Mouse (Mus musculus) thymus, adult 18-20 months (tissue): ENCODE measurements around the gene Rabep2.
"Not testable (repeated sequence)": the region's sequence is repeated elsewhere in the genome, so short reads cannot be mapped to it uniquely, and the experiment has no call there.

Source experiments
- DNase-seq, 2 experiments: peaks; one replicate each; pipeline ENCODE4 v3.0.0; 2022; ENCODE audit warnings: mixed read lengths in 2 of 2

The Rabep2 gene

GRCm38 (mm10) chr7:126428631-126429502, at the start of gene Rabep2:
Rabep2 (plus strand) TSS chr7:126428759.
- peak; percentile 81 to 87 for DNase-seq

- DNase-seq = no peak
Observed at GRCm38 (mm10) chr7:126383565-126383964, 45.0 kb upstream of the Rabep2 start.

GRCm38 (mm10) chr7:126388185-126388584, 40.4 kb upstream of the Rabep2 start:
- DNase-seq = no peak

GRCm38 (mm10) chr7:126392086-126392884, 36.3 kb upstream of the Rabep2 start:
- not testable (repeated sequence) for DNase-seq

GRCm38 (mm10) chr7:126396298-126397119, 32.0 kb upstream of the Rabep2 start, which contains the start of gene Nfatc2ip:
Nfatc2ip (minus strand) TSS chr7:126396737.
- peak; percentile 86 to 93 for DNase-seq

GRCm38 (mm10) chr7:126397221-126397620, 31.3 kb upstream of the Rabep2 start:
- DNase-seq = no peak

- DNase-seq = no peak
Observed at GRCm38 (mm10) chr7:126397822-126398221, 30.7 kb upstream of the Rabep2 start.

GRCm38 (mm10) chr7:126399548-126399947, 29.0 kb upstream of the Rabep2 start:
- peak; percentile 68 to 77 for DNase-seq

- not testable (repeated sequence) for DNase-seq
Observed at GRCm38 (mm10) chr7:126402518-126402917, 26.0 kb upstream of the Rabep2 start.

GRCm38 (mm10) chr7:126408686-126409085, 19.9 kb upstream of the Rabep2 start:
- no peak for DNase-seq

GRCm38 (mm10) chr7:126411061-126411460, 17.5 kb upstream of the Rabep2 start:
- no peak for DNase-seq

- DNase-seq = no peak
Observed at GRCm38 (mm10) chr7:126414725-126415124, 13.8 kb upstream of the Rabep2 start, which contains the start of gene Cd19. Cd19 (minus strand) TSS chr7:126414889.

- peak in 1 of 2 experiments; percentile 37 for DNase-seq
Observed at GRCm38 (mm10) chr7:126416615-126417014, 11.9 kb upstream of the Rabep2 start.

GRCm38 (mm10) chr7:126417045-126417444, 11.5 kb upstream of the Rabep2 start:
- DNase-seq = no peak

GRCm38 (mm10) chr7:126417606-126418005, 11.0 kb upstream of the Rabep2 start:
- DNase-seq = no peak

- no peak for DNase-seq
Observed at GRCm38 (mm10) chr7:126418496-126418895, 10.1 kb upstream of the Rabep2 start.

GRCm38 (mm10) chr7:126421756-126422155, 6.8 kb upstream of the Rabep2 start:
- DNase-seq = no peak

- DNase-seq = no peak
Observed at GRCm38 (mm10) chr7:126424161-126424560, 4.4 kb upstream of the Rabep2 start.

GRCm38 (mm10) chr7:126427323-126427860, 1.2 kb upstream of the Rabep2 start:
- no peak for DNase-seq

GRCm38 (mm10) chr7:126428154-126428553, 405 bp upstream of the Rabep2 start:
- DNase-seq = no peak

- no peak for DNase-seq
Observed at GRCm38 (mm10) chr7:126429503-126429898, 942 bp downstream of the Rabep2 start.

GRCm38 (mm10) chr7:126430167-126430566, 1.6 kb downstream of the Rabep2 start:
- DNase-seq = no peak
